Mouse (Mus musculus) stomach, embryonic 14.5 days (tissue): Measurements from ENCODE around the gene Rd3l. TPM values are rescaled to one million over a fixed set of nuclear protein-coding genes. Genes with fewer than 3 reads are reported as not detected.

ENCODE experiments used
- ATAC-seq: fragments of 200-750 bp; cut with Nextera tagmentation; 2 replicates; pipeline ENCODE4 v1.8.0; 2017; ENCODE audit warnings: low read depth, moderate TSS enrichment; ENCODE audit not compliant: insufficient number of reproducible peaks, insufficient read depth, low FRiP score
- H3K27ac ChIP-seq: fragments of 300-500 bp; sonication (generic); 2 replicates; pipeline ENCODE4 v1.5.1; 2014; ENCODE audit warnings: mild to moderate bottlenecking, low read length, moderate library complexity, mixed read lengths
- H3K27me3 ChIP-seq: fragments of 300-500 bp; sonication (generic); 2 replicates; pipeline ENCODE4 v1.6.1; 2014; ENCODE audit warnings: low read length, control low read depth, mixed read lengths; ENCODE audit not compliant: control insufficient read depth, insufficient read depth
- H3K36me3 ChIP-seq: fragments of 300-500 bp; sonication (generic); 2 replicates; pipeline ENCODE4 v1.6.1; 2014; ENCODE audit warnings: mild to moderate bottlenecking, control low read depth, low read length, moderate library complexity, mixed read lengths; ENCODE audit not compliant: control insufficient read depth, insufficient read depth
- H3K4me1 ChIP-seq: fragments of 300-500 bp; sonication (generic); 2 replicates; pipeline ENCODE4 v1.6.1; 2014; ENCODE audit warnings: low read length, control low read depth, mixed read lengths; ENCODE audit not compliant: control insufficient read depth, insufficient read depth
- H3K4me2 ChIP-seq: fragments of 300-500 bp; sonication (generic); replicated peaks from 2 replicates; pipeline ENCODE4 v1.6.1; 2014; ENCODE audit warnings: low read depth, low read length, control low read depth
- H3K4me3 ChIP-seq: fragments of 300-500 bp; sonication (generic); 2 replicates; pipeline ENCODE4 v1.5.1; 2014; ENCODE audit warnings: low read depth, low read length, control low read depth
- H3K9ac ChIP-seq: fragments of 300-500 bp; sonication (generic); replicated peaks from 2 replicates; pipeline ENCODE4 v1.6.1; 2014; ENCODE audit warnings: low read depth, mild to moderate bottlenecking, control low read depth, low read length, moderate library complexity, mixed read lengths
- H3K9me3 ChIP-seq: fragments of 300-500 bp; sonication (generic); 2 replicates; pipeline ENCODE4 v1.6.1; 2016; ENCODE audit warnings: low read depth, low read length, control low read depth; ENCODE audit not compliant: control insufficient read depth
- WGBS: fragments of 180-500 bp; shearing (Covaris S2); extraction: QIAGEN DNeasy Blood & Tissue Kit; methylation state at CpG from one replicate; pipeline ENCODE4 v1.1.7; 2014; 5-methylcytosine and 5-hydroxymethylcytosine counted together
- polyA plus RNA-seq: library from polyadenylated mRNA; unstranded; fragments of >200 nt; fragmentation: Nextera tagmentation; extraction: Ambion mirVana; gene quantifications from 2 replicates; pipeline ENCODE4 v1.2.1, GENCODE M21; 2014

Gene Rd3l
- not detected in 2 replicates for polyA plus RNA-seq

GRCm38 (mm10) chr12:111980887-111981367 lies at the start of gene Rd3l:
Rd3l (minus strand) TSS chr12:111981317.
- Histone ChIP-seq H3K4me1 (no peaks in the 10 kb centered on the region), H3K9me3 (no peaks in the 10 kb centered on the region), H3K4me2 (no peak within 1 kb of the TSS), H3K4me3 (no peak within 1 kb of the TSS), H3K27ac (no peak within 1 kb of the TSS), H3K9ac (no peak within 1 kb of the TSS), H3K36me3 (no peaks in the 10 kb centered on the region), H3K27me3 (no peaks in the 10 kb centered on the region)
- no peak for ATAC-seq
- 54% methylated on average over 6 of the region's 6 CpGs for WGBS

- H3K27me3 ChIP-seq = no peaks in the 10 kb centered on the region
- H3K4me2 ChIP-seq = no peak overlapping the region
- ATAC-seq = no peak
- H3K9ac ChIP-seq = no peak overlapping the region
- no peaks in the 10 kb centered on the region for H3K36me3 ChIP-seq
- peaks cover 4% of the 10 kb centered on the region; the same call in 1 of the 2 replicates for H3K9me3 ChIP-seq
- 70% methylated on average over 4 of the region's 4 CpGs for WGBS
- H3K4me3 ChIP-seq = no peak overlapping the region
- H3K4me1 ChIP-seq = no peaks in the 10 kb centered on the region
- H3K27ac ChIP-seq = no peak overlapping the region
Observed at GRCm38 (mm10) chr12:112027408-112027807, 46.3 kb upstream of the Rd3l start.

- no peak for ATAC-seq
- Histone ChIP-seq H3K4me3 (no peak overlapping the region), H3K36me3 (no peaks in the 10 kb centered on the region), H3K9ac (no peak overlapping the region), H3K9me3 (peaks cover 9% of the 10 kb centered on the region; the same call in 1 of the 2 replicates), H3K27ac (no peak overlapping the region), H3K27me3 (no peaks in the 10 kb centered on the region), H3K4me2 (no peak overlapping the region), H3K4me1 (no peaks in the 10 kb centered on the region)
- WGBS = 61% methylated on average over 14 of the region's 14 CpGs
Observed at GRCm38 (mm10) chr12:112025907-112026645, 45.0 kb upstream of the Rd3l start.

- H3K4me1 ChIP-seq = no peaks in the 10 kb centered on the region
- no peaks in the 10 kb centered on the region for H3K36me3 ChIP-seq
- WGBS = 89% methylated on average over 13 of the region's 13 CpGs
- no peak for ATAC-seq
- no peaks in the 10 kb centered on the region for H3K27me3 ChIP-seq
- H3K9ac ChIP-seq = no peak overlapping the region
- peaks cover 9% of the 10 kb centered on the region; the same call in 1 of the 2 replicates for H3K9me3 ChIP-seq
- H3K4me3 ChIP-seq = no peak overlapping the region
- no peak overlapping the region for H3K27ac ChIP-seq
- no peak overlapping the region for H3K4me2 ChIP-seq
Observed at GRCm38 (mm10) chr12:112025457-112025856, 44.3 kb upstream of the Rd3l start.

- Histone ChIP-seq H3K27me3 (no peaks in the 10 kb centered on the region), H3K9ac (no peak overlapping the region), H3K36me3 (no peaks in the 10 kb centered on the region), H3K4me1 (no peaks in the 10 kb centered on the region), H3K4me2 (no peak overlapping the region), H3K27ac (no peak overlapping the region), H3K9me3 (peaks cover 9% of the 10 kb centered on the region; the same call in 1 of the 2 replicates), H3K4me3 (no peak overlapping the region)
- no peak for ATAC-seq
- 84% methylated on average over 17 of the region's 17 CpGs for WGBS
Observed at GRCm38 (mm10) chr12:112024581-112025310, 43.6 kb upstream of the Rd3l start.

- Histone ChIP-seq H3K27ac (no peak overlapping the region), H3K4me2 (no peak overlapping the region), H3K9ac (no peak overlapping the region), H3K27me3 (no peaks in the 10 kb centered on the region), H3K4me3 (no peak overlapping the region), H3K36me3 (no peaks in the 10 kb centered on the region), H3K9me3 (peaks cover 9% of the 10 kb centered on the region; the same call in 1 of the 2 replicates), H3K4me1 (no peaks in the 10 kb centered on the region)
- WGBS = 78% methylated on average over 2 of the region's 2 CpGs
- no peak for ATAC-seq
Observed at GRCm38 (mm10) chr12:112023306-112023705, 42.2 kb upstream of the Rd3l start.

GRCm38 (mm10) chr12:112016346-112016745 lies 35.2 kb upstream of the Rd3l start:
- no peaks in the 10 kb centered on the region for H3K36me3 ChIP-seq
- H3K27me3 ChIP-seq = no peaks in the 10 kb centered on the region
- H3K9ac ChIP-seq = no peak overlapping the region
- no peak for ATAC-seq
- H3K27ac ChIP-seq = no peak overlapping the region
- 68% methylated on average over 4 of the region's 4 CpGs for WGBS
- 0 out of 2 replicates have a peak, but pooled peaks cover 2% of the 10 kb centered on the region for H3K4me1 ChIP-seq
- no peak overlapping the region for H3K4me2 ChIP-seq
- H3K9me3 ChIP-seq = no peaks in the 10 kb centered on the region
- H3K4me3 ChIP-seq = no peak overlapping the region

GRCm38 (mm10) chr12:112013271-112013801 lies 32.2 kb upstream of the Rd3l start:
- no peak overlapping the region for H3K9ac ChIP-seq
- 39% methylated on average over 14 of the region's 14 CpGs for WGBS
- H3K4me3 ChIP-seq = no peak overlapping the region
- no peak overlapping the region for H3K27ac ChIP-seq
- H3K27me3 ChIP-seq = no peaks in the 10 kb centered on the region
- H3K36me3 ChIP-seq = no peaks in the 10 kb centered on the region
- peak overlapping the region; percentile 15; the same call in 1 of the 2 replicates for H3K4me2 ChIP-seq
- no peaks in the 10 kb centered on the region for H3K9me3 ChIP-seq
- ATAC-seq = 0 out of 2 replicates have a peak, but pooled peaks have one; percentile 14
- H3K4me1 ChIP-seq = 0 out of 2 replicates have a peak, but pooled peaks cover 2% of the 10 kb centered on the region
